Mouse (Mus musculus) G1E (cell line): Measurements from ENCODE around the gene Gm7247.

ENCODE experiments used
- CTCF ChIP-seq: IDR thresholded peaks from 2 replicates; pipeline ENCODE4 v1.5.1; 2012; ENCODE audit warnings: low read depth, low read length, inconsistent platforms, mixed read lengths
- GATA1 ChIP-seq: IDR thresholded peaks from 2 replicates; pipeline ENCODE4 v1.6.1; 2012; ENCODE audit warnings: borderline replicate concordance, low read length, inconsistent platforms, mixed read lengths
- GATA2 ChIP-seq: IDR thresholded peaks from 2 replicates; pipeline ENCODE4 v1.6.1; 2012; ENCODE audit warnings: low read depth, low read length, inconsistent platforms, borderline replicate concordance
- TAL1 ChIP-seq: conservative IDR thresholded peaks from 2 replicates; pipeline ENCODE4 v1.6.1; 2012; ENCODE audit warnings: low read depth, low read length, inconsistent platforms, mixed read lengths

GRCm38 (mm10) chr14:51346027-51346426 lies 15.5 kb upstream of the Gm7247 start:
- TF ChIP-seq CTCF (no peak), TAL1 (no peak), GATA2 (no peak), GATA1 (no peak)
